Mouse (Mus musculus): ENCODE measurements around the gene Map4k5. TPM values are rescaled to one million over a fixed set of nuclear protein-coding genes. Genes with fewer than 3 reads are reported as not detected.

Gene Map4k5
- total RNA-seq, 4 experiments from 2014 or later, result 19.7 to 22.9 (median 22.4) TPM

DNA sequence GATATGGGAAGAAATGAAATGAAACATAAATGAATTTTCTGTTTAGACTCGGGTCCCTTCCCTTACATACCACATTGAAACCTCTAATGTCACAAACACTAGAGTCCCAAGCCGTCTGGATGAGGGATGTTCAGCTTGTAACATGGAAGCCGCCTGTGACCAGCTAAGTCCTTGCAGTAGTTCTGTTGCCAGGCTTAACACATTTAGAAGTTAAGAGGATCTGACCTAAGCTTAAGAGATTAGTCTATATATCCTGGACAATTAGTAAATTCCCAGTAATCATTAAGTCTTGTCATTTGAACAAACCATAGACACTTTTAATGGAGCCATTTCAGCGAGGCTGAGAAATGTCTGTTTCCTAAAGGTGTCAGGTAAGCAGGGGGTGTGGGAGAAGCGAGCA, 137.0 kb downstream of the Map4k5 start:
- no peak for DNase-seq (ENCODE audit: low spot score in 2 of 2)

DNA sequence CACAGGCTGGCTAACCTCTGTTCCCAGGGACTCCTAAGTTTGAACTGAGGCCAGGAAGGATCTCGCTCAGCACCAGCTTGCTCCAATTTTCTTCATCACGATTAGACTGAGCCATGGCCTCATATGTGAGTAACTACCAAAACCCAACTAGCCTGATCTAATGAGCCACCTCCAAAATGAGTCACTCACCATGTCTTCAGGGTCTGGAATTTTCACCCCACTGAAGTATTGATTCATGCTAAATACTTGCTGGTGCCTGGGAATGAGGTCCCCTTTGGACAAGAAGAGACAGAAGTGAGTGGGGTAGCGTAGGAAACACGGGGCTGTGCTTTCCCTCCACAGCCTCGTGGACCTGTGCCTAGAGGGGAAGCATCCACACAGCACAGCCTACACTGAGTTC, 139.1 kb downstream of the Map4k5 start:
- no peak for DNase-seq (ENCODE audit: low spot score in 2 of 2)

Small RNA genes lying within 50 kb of the gene (microRNA-seq; reads per million reads assigned to microRNA genes)
- not detected for gene Mir681

Other genes starting within 250 kb of the Map4k5 start
- 10 to 100 TPM; 53.2 to 59.9 (median 55.7) TPM for gene Sos2, start 211.3 kb downstream of the Map4k5 start, total RNA-seq (2022)
- gene L2hgdh, start 168.3 kb downstream of the Map4k5 start, total RNA-seq (2022), result 10 to 100 TPM; 41.3 to 48.5 (median 45.1) TPM
- gene Atp5s, start 168.2 kb downstream of the Map4k5 start, total RNA-seq (2022), result 10 to 100 TPM; 16.3 to 19.1 (median 17.1) TPM
- gene Cdkl1, start 101.9 kb downstream of the Map4k5 start, total RNA-seq (2022), result 1 to 10 TPM; 1.1 to 1.7 (median 1.3) TPM
- gene Atl1, start 586 bp downstream of the Map4k5 start, total RNA-seq (2022), result 1 to 10 TPM in 3 of 4 experiments, under 1 TPM in 1; 0.87 to 3.8 (median 1.8) TPM
- 10 to 100 TPM; 43.8 to 52.1 (median 46.0) TPM for gene Sav1, start 93.8 kb upstream of the Map4k5 start, total RNA-seq (2022)
- gene Nin, start 220.5 kb upstream of the Map4k5 start, total RNA-seq (2022), result 10 to 100 TPM; 26.3 to 45.2 (median 31.7) TPM